Mouse (Mus musculus) urinary bladder, adult 2 months (tissue): ENCODE results near the gene C1qtnf4. TPM values are rescaled to one million over a fixed set of nuclear protein-coding genes. Genes with fewer than 3 reads are reported as not detected.

Source experiments
- DNase-seq: peaks from one replicate; pipeline ENCODE4 v3.0.0; 2022; ENCODE audit warnings: low spot score
- polyA plus RNA-seq: library from polyadenylated mRNA; depleted of rRNA; stranded (reverse); fragments of >200 nt; gene quantifications from 2 replicates; pipeline ENCODE4 v1.2.3, GENCODE M21; 2012; rRNA removed

The C1qtnf4 gene
- polyA plus RNA-seq: 4.9 and 7.2 TPM in 2 replicates

- no peak for DNase-seq
These were observed at the start of gene C1qtnf4 for GRCm38 (mm10) chr2:90885218-90886041. Gene C1qtnf4 (plus strand): TSS chr2:90885860.

GRCm38 (mm10) chr2:90838621-90839020, 47.0 kb upstream of the C1qtnf4 start:
- no peak for DNase-seq

- no peak for DNase-seq
These were observed 42.0 kb upstream of the C1qtnf4 start for GRCm38 (mm10) chr2:90843666-90844065.

- no peak for DNase-seq
These were observed 41.4 kb upstream of the C1qtnf4 start for GRCm38 (mm10) chr2:90844262-90844661.

- no peak for DNase-seq
These were observed 40.4 kb upstream of the C1qtnf4 start for GRCm38 (mm10) chr2:90845234-90845633.

DNA sequence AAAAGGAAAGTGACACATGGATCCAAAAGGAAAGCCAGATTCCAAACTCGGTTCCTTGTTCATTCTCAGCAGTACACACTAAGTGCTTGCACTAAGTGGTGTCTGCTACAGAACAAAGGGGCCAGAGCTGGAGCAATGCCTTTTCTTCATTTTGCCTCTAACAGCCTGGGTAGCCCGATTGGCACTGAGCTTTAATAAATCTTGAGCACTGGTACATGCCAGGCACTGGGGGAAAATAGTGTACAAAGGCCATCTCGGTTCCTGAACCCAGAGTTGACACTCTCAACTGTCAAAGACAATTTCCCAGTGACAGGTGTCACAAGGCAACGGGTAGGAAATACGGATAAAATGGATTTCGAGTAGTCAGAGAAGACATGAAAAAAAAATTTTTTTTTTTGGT, 39.5 kb upstream of the C1qtnf4 start:
- no peak for DNase-seq

DNA sequence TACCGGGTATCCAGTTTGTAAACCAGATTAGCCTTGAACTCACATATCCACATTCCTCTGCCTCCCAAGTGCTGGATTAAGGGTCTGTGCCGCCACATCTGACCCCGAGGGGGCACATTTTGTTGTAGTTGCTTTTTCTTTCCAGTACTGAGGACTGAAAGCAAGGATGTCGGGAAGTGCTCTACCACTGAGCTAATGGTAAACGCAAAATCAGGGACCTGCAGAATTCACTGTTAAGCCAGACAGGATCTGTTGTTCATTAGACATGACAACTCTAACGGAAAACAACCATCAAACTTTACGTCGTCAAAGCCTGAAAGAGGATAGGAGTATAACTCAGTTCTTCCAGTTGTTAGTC, 39.1 kb upstream of the C1qtnf4 start:
- DNase-seq: peak; percentile 26

GRCm38 (mm10) chr2:90846955-90847680, 38.5 kb upstream of the C1qtnf4 start, which contains the start of gene Mtch2:
Gene Mtch2 (plus strand): TSS chr2:90847155.
- peak; percentile 95 for DNase-seq

GRCm38 (mm10) chr2:90847681-90848050, 38.0 kb upstream of the C1qtnf4 start:
- DNase-seq: no peak

GRCm38 (mm10) chr2:90848331-90848730, 37.3 kb upstream of the C1qtnf4 start:
- no peak for DNase-seq

GRCm38 (mm10) chr2:90850401-90850800, 35.3 kb upstream of the C1qtnf4 start:
- no peak for DNase-seq

GRCm38 (mm10) chr2:90861486-90861885, 24.2 kb upstream of the C1qtnf4 start:
- no peak for DNase-seq

GRCm38 (mm10) chr2:90864184-90864583, 21.5 kb upstream of the C1qtnf4 start:
- no peak for DNase-seq

DNA sequence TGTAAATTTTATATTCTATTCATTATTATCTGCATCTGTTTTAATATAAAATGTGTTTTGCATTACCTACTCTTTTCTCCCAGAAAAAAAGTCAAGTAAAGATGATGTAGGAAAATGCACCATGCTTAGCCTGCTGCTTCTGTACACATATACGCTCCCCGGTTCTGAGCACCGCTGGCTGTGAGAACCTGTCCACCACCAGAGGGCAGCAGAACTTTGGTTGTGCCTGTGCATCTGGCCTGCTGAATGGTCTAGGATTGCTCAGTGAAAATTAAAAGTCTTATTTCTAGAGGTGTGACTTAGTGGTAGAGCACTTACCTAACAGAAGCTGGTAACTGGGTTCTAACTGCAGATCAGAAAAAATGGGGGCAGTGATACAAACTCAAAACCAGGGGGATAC, 19.1 kb upstream of the C1qtnf4 start:
- DNase-seq: peak; percentile 51

GRCm38 (mm10) chr2:90870136-90870601, 15.5 kb upstream of the C1qtnf4 start:
- DNase-seq: no peak

DNA sequence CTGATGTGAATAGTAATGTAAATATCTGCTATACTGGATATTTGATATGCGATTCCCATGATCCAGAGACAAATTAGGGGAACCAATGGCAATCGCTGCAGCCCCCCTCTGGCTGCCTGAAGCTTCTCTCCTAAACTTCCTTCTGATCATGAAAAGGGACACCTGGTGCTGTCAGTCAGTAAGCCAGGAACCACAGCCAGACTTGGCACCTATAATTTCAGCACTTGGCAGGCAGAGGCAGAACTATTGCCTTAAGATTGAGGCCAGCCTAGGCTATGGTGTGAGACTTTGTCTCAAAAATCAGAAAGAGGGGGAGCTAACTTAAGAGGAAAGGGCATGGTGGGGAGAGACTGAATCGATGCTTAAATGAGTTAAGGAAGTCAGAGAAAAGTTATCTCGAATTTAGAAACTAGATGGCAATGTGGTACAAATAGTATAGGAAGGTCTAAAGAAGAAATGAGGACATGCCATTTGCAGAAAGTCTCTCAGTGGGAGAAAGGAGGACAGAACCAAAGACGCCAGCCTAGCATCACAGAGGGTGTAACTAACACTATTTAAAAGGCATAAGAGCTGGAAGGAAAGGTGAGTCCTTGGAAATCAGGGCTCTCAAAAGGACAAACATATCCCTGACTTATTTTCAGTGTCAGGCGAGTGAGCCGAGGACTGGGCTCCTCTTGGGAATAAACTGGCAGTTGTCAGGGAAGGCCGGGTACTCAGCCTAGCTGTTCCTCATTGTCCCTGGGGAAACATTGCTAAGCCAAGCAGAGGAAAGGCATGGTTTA, 14.3 kb upstream of the C1qtnf4 start:
- no peak for DNase-seq

GRCm38 (mm10) chr2:90874025-90874424, 11.6 kb upstream of the C1qtnf4 start:
- no peak for DNase-seq

DNA sequence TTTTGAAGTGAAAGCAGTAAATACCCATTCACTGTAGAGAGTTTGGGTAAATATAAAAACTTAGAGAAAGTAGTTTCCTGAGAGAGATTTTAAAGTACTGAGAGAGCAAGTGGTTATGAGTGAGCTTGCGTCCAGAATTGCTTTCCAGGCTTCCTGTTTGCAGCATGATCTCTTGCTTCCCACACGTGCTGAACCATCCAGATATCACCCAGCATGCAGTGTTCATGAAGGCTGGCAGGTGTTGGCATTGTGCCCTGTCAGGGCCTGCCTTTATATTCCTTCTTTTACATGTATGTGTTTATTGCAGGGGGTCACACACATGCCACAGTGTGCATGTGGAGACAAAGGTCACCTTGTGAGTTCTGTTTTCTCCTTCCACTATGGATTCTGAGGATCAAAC, 10.4 kb upstream of the C1qtnf4 start:
- DNase-seq: no peak

DNA sequence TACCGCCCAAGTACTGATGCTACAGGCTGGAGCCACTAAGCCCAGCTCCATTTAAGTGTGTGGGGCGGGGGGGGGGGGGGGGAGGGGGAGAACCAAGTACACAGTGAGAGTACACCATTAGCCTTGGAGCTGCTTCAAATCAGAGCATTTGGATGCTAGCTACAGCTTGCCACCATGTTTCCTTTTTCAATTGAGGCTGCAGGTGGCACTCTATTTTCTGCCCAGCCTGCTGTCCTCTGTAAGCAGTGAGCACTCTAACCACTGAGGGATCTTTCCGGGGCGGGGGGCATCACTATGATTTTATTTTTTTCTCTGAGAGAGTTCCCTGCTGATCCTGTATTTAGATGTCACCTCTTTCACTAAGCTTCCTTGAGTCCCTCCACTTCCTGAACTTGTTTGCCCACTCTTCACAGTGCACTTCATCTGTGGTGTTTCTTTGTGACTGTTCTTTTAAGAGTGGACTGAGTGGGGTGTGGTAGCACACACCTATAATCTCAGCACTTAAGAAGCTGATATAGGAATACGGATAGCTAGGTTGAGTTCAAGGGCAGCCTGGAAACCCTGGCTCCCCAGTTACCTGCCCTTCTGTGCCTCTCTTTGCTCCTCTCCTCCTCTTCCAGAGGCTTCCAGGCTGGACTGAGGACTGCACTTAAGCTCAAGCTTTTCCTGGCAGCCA, 7.9 kb upstream of the C1qtnf4 start:
- no peak for DNase-seq

DNA sequence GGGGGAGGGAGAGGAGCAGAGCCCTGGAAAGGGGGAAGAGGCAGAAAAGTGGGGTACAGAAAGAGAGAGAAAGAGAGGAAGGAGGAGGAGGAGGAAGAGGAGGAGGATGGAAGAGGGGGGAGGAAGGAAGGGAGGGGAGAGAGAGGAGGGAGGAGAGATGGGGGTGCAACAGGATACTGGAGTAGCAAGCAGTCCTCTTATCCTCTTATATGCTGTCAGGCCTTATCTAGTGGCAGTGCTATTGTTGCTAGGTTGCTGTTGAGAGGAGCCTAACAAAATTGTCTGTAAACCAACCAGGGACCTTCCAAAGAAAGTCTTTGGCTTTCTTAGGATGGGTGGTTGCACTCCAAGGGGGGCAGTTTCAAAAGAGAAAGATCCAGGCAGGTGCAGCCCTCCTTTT, 6.2 kb upstream of the C1qtnf4 start:
- no peak for DNase-seq

DNA sequence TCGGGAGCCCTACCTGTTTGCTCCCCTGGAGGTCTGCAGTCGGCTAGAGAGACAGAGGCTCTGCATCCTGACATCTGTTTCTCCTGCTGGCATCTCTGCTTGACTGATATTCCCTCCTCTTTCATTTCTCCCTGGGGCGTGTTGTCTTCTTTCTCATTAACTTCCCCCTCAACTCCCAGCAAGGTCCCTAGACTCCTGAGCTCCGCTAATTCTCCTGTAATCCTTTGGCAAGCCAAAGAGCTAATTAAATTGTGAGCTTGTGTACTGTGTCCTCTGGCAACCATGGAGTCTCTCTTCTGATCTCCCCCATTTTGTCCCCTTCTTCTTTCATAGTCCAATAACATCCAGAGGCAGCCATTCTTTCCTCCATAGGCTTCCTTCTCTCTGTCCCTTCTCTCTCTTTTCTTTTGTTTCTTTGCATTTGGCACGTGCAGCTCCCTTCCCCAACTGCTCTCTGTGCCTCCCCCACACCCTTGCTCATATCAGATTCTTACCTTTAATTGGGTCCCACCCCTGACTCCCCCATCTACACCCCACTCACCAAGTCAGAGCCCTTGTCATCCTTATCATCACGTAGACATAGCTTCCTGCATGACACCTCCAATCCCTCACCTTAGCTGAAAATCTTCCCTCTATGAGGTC, 5.4 kb upstream of the C1qtnf4 start:
- DNase-seq: no peak
